Mouse (Mus musculus) right cerebral cortex, postnatal 25 days (tissue): ENCODE data around the gene Kcnh4.
"Not testable (repeated sequence)": the region's sequence is repeated elsewhere in the genome, so short reads cannot be mapped to it uniquely, and the experiment has no call there.

Source experiments
- DNase-seq: peaks from one replicate; pipeline ENCODE4 v3.0.0; 2022

Gene Kcnh4

GRCm38 (mm10) chr11:100759611-100760233 lies at the start of gene Kcnh4:
Gene Kcnh4, minus strand, starts transcription at chr11:100759942.
- peak; percentile 84 for DNase-seq

GRCm38 (mm10) chr11:100806380-100807305 lies 46.9 kb upstream of the Kcnh4 start:
- DNase-seq = no peak

- no peak for DNase-seq
These were observed 45.8 kb upstream of the Kcnh4 start for GRCm38 (mm10) chr11:100805535-100805934.

- no peak for DNase-seq
These were observed 44.7 kb upstream of the Kcnh4 start for GRCm38 (mm10) chr11:100804409-100804808.

- DNase-seq = no peak
These were observed 39.7 kb upstream of the Kcnh4 start for GRCm38 (mm10) chr11:100799426-100799825.

GRCm38 (mm10) chr11:100796585-100796984 lies 36.8 kb upstream of the Kcnh4 start:
- no peak for DNase-seq

- no peak for DNase-seq
These were observed 35.6 kb upstream of the Kcnh4 start for GRCm38 (mm10) chr11:100795386-100795785.

GRCm38 (mm10) chr11:100791457-100792049 lies 31.8 kb upstream of the Kcnh4 start:
- no peak for DNase-seq

GRCm38 (mm10) chr11:100790644-100791043 lies 30.9 kb upstream of the Kcnh4 start:
- DNase-seq = not testable (repeated sequence)

GRCm38 (mm10) chr11:100789702-100790101 lies 30.0 kb upstream of the Kcnh4 start:
- no peak for DNase-seq

- no peak for DNase-seq
These were observed 26.0 kb upstream of the Kcnh4 start for GRCm38 (mm10) chr11:100785774-100786173.

GRCm38 (mm10) chr11:100784286-100784685 lies 24.5 kb upstream of the Kcnh4 start:
- no peak for DNase-seq

- DNase-seq = no peak
These were observed 22.8 kb upstream of the Kcnh4 start for GRCm38 (mm10) chr11:100782568-100782967.

GRCm38 (mm10) chr11:100781763-100782475 lies 22.2 kb upstream of the Kcnh4 start:
- DNase-seq = no peak

- no peak for DNase-seq
These were observed 20.5 kb upstream of the Kcnh4 start for GRCm38 (mm10) chr11:100780247-100780646.

- no peak for DNase-seq
These were observed 18.3 kb upstream of the Kcnh4 start for GRCm38 (mm10) chr11:100778069-100778468.

GRCm38 (mm10) chr11:100775921-100776320 lies 16.2 kb upstream of the Kcnh4 start:
- DNase-seq = no peak

GRCm38 (mm10) chr11:100774261-100774660 lies 14.5 kb upstream of the Kcnh4 start:
- no peak for DNase-seq

GRCm38 (mm10) chr11:100770646-100771408 lies 11.1 kb upstream of the Kcnh4 start, which contains the start of gene Ghdc:
Gene Ghdc, minus strand, starts transcription at chr11:100770957.
- peak; percentile 74 for DNase-seq

GRCm38 (mm10) chr11:100769980-100770379 lies 10.2 kb upstream of the Kcnh4 start:
- DNase-seq = no peak

- no peak for DNase-seq
These were observed 8.1 kb upstream of the Kcnh4 start for GRCm38 (mm10) chr11:100767871-100768270.

- DNase-seq = no peak
These were observed 7.0 kb upstream of the Kcnh4 start for GRCm38 (mm10) chr11:100766726-100767125.
